Mouse (Mus musculus): Measurements from ENCODE around the gene Gm11992.

DNA sequence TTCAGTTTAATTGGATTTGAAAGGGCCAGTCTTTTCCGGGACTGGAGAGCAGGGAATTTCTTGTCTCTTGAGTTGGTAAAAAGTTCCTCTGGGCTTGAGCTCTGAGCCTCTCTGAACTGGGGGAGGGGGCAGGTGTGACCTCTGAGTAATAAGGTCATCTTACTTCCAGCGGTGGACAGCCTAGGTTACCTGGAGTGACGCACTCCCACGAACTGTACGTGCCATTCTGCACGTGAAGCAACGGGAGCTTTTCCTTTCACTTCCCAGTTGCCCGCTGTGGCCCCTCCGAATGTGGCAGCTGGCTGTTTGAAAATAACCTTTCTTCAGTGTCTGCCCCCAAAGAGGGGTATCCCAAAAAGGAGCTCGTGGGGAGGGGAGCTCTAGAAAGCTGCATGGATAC, 67.7 kb downstream of the Gm11992 start:
- TF ChIP-seq POLR2A (IDR thresholded peaks at IDR 0.05; ENCODE audit: insufficient read depth, low read depth, low read length) = no peak
- no peak for TF ChIP-seq CTCF (IDR thresholded peaks at IDR 0.05)
